In the genomic region with DNA sequence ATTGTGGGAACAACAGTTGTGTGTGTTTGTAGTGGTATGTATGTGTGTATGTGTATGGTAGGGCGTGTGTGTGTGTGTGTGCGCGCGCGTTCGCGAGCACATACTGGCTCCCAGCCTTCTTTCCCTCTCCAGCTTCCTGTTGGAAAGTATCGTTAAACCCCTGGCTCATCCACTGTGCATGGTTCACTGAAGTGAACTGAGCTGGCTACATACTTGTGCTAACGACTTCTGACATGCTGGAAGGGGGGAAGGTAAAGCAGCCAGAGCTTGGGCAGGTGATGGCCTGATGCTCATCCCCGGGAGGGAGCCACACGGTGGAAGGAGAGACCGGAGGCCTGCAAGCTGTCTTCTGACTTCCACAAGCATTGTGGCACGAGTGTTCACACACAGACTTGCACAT, we compare ENCODE assay signal across 26 mouse cellular contexts. TPM values are rescaled to one million over a fixed set of nuclear protein-coding genes. Genes with fewer than 3 reads are reported as not detected.
DNase-seq lines count a peak whose midpoint lies in the region; ATAC-seq lines count a peak whose summit lies in the region.
"Had no signal": no experiment of that assay in that cellular context is flagged by ENCODE, and none has a peak within 500 bp of the region (broad histone marks: within the 10 kb centered on the region; RNA-seq: fewer than 3 reads in every experiment).

No protein-coding gene starts in this region.

- no peak overlapping the region for H3K4me3 ChIP-seq in hindbrain, embryonic 13.5 days
- H3K4me3 ChIP-seq in hindbrain, embryonic 11.5 days (ENCODE audit: low read depth, low read length) = no peak overlapping the region
- no peak overlapping the region for H3K4me3 ChIP-seq in embryonic facial prominence, embryonic 14.5 days (ENCODE audit: low read depth, low read length)
- no peak overlapping the region for H3K4me3 ChIP-seq in limb, embryonic 13.5 days
- H3K4me3 ChIP-seq: erythroblast, embryonic 14.5 days; gastrocnemius, adult 2 months; heart, embryonic 12.5 days; heart, embryonic 15.5 days; hindbrain, embryonic 10.5 days; hindbrain, embryonic 15.5 days had no signal

- no peak for DNase-seq in hindbrain, embryonic 11.5 days (ENCODE audit: low spot score)
- DNase-seq in embryonic facial prominence, embryonic 14.5 days (ENCODE audit: low spot score) = peak; percentile 59
- DNase-seq in retina, postnatal 1 day = peak; percentile 81
- no peak for DNase-seq in adrenal gland, adult 18-20 months (ENCODE audit: low spot score in 2 of 2)
- DNase-seq in heart, adult 9 months (ENCODE audit: low spot score in 2 of 2) = no peak
- DNase-seq: adrenal gland, adult 8-10 months; adrenal gland, postnatal 25 days; cerebellum, adult 18-20 months; cerebellum, adult 9-10 months; cerebellum, postnatal 14 days; forebrain, postnatal 0 days; gastrocnemius, adult 2 months; gastrocnemius, postnatal 14 days; heart, adult 11 months; heart, postnatal 10 days; heart, postnatal 36 days had no signal

- H3K27ac ChIP-seq in hindbrain, embryonic 13.5 days = 0 out of 2 replicates have a peak overlapping the region, but pooled peaks have one; percentile 14
- H3K27ac ChIP-seq in hindbrain, embryonic 11.5 days (ENCODE audit: low read depth, low read length) = no peak overlapping the region
- H3K27ac ChIP-seq in embryonic facial prominence, embryonic 14.5 days (replicated peaks; ENCODE audit: low read depth, low read length) = 0 out of 2 replicates have a peak overlapping the region, but pooled peaks have one; percentile 63
- peak overlapping the region; percentile 3; the same call in 1 of the 2 replicates for H3K27ac ChIP-seq in limb, embryonic 13.5 days
- H3K27ac ChIP-seq: gastrocnemius, adult 2 months; heart, embryonic 15.5 days; hindbrain, embryonic 10.5 days; hindbrain, embryonic 15.5 days had no signal

- 83% methylated on average over 13 of the region's 13 CpGs for WGBS in hindbrain, embryonic 13.5 days
- WGBS in hindbrain, embryonic 11.5 days = 87% methylated on average over 13 of the region's 13 CpGs
- 60% methylated on average over 13 of the region's 13 CpGs for WGBS in embryonic facial prominence, embryonic 14.5 days
- WGBS in limb, embryonic 13.5 days = 70% methylated on average over 13 of the region's 13 CpGs

- H3K9me3 ChIP-seq in hindbrain, embryonic 13.5 days = no peaks in the 10 kb centered on the region
- no peaks in the 10 kb centered on the region for H3K9me3 ChIP-seq in hindbrain, embryonic 11.5 days (ENCODE audit: control insufficient read depth, low read length)
- H3K9me3 ChIP-seq in embryonic facial prominence, embryonic 14.5 days (ENCODE audit: control insufficient read depth, low read length) = no peaks in the 10 kb centered on the region
- no peaks in the 10 kb centered on the region for H3K9me3 ChIP-seq in limb, embryonic 13.5 days
- H3K9me3 ChIP-seq: heart, embryonic 12.5 days; heart, embryonic 15.5 days; hindbrain, embryonic 10.5 days; hindbrain, embryonic 15.5 days had no signal

- H3K4me1 ChIP-seq in hindbrain, embryonic 13.5 days (replicated peaks) = peaks cover 15% of the 10 kb centered on the region
- H3K4me1 ChIP-seq in hindbrain, embryonic 11.5 days (replicated peaks; ENCODE audit: control insufficient read depth, insufficient read depth, low read length) = peaks cover 3% of the 10 kb centered on the region; the same call in 1 of the 2 replicates
- H3K4me1 ChIP-seq in embryonic facial prominence, embryonic 14.5 days (ENCODE audit: control insufficient read depth, insufficient read depth, low read length) = peaks cover 38% of the 10 kb centered on the region; the same call in 1 of the 2 replicates
- H3K4me1 ChIP-seq in limb, embryonic 13.5 days = peaks cover 42% of the 10 kb centered on the region
- H3K4me1 ChIP-seq: hindbrain, embryonic 15.5 days had no signal

- H3K4me2 ChIP-seq in hindbrain, embryonic 13.5 days = no peak overlapping the region
- H3K4me2 ChIP-seq in hindbrain, embryonic 11.5 days (replicated peaks; ENCODE audit: low read depth, low read length) = no peak overlapping the region
- H3K4me2 ChIP-seq in embryonic facial prominence, embryonic 14.5 days (ENCODE audit: low read depth, low read length) = no peak overlapping the region
- H3K4me2 ChIP-seq in limb, embryonic 13.5 days (replicated peaks) = no peak overlapping the region
- H3K4me2 ChIP-seq: heart, embryonic 12.5 days; heart, embryonic 15.5 days; hindbrain, embryonic 15.5 days had no signal

- no peak for ATAC-seq in hindbrain, embryonic 13.5 days (ENCODE audit: low FRiP score)
- ATAC-seq in hindbrain, embryonic 11.5 days (ENCODE audit: low FRiP score) = no peak
- ATAC-seq in embryonic facial prominence, embryonic 14.5 days (ENCODE audit: low read depth) = 0 out of 2 replicates have a peak, but pooled peaks have one; percentile 10
- ATAC-seq in limb, embryonic 13.5 days (ENCODE audit: low FRiP score, low read depth) = no peak
- ATAC-seq: CD4-positive, CD25-positive, alpha-beta regulatory T cell, adult 4 months; forebrain, embryonic 14.5 days; forebrain, postnatal 0 days; intestine, postnatal 0 days had no signal

- no peaks in the 10 kb centered on the region for H3K36me3 ChIP-seq in hindbrain, embryonic 13.5 days
- no peaks in the 10 kb centered on the region for H3K36me3 ChIP-seq in hindbrain, embryonic 11.5 days (ENCODE audit: control insufficient read depth, insufficient read depth, low read length)
- no peaks in the 10 kb centered on the region for H3K36me3 ChIP-seq in embryonic facial prominence, embryonic 14.5 days (ENCODE audit: control insufficient read depth, insufficient read depth, low read length)
- H3K36me3 ChIP-seq in limb, embryonic 13.5 days = 0 out of 2 replicates have a peak, but pooled peaks cover 6% of the 10 kb centered on the region
- H3K36me3 ChIP-seq: heart, embryonic 12.5 days; heart, embryonic 15.5 days; hindbrain, embryonic 10.5 days; hindbrain, embryonic 15.5 days had no signal

- H3K27me3 ChIP-seq in hindbrain, embryonic 13.5 days = no peaks in the 10 kb centered on the region
- no peaks in the 10 kb centered on the region for H3K27me3 ChIP-seq in hindbrain, embryonic 11.5 days (ENCODE audit: control insufficient read depth, insufficient read depth, low read length)
- no peaks in the 10 kb centered on the region for H3K27me3 ChIP-seq in embryonic facial prominence, embryonic 14.5 days (replicated peaks; ENCODE audit: control insufficient read depth, insufficient read depth, low read length)
- H3K27me3 ChIP-seq in limb, embryonic 13.5 days = no peaks in the 10 kb centered on the region
- H3K27me3 ChIP-seq: heart, embryonic 15.5 days; hindbrain, embryonic 15.5 days had no signal

- H3K9ac ChIP-seq in hindbrain, embryonic 13.5 days = no peak overlapping the region
- H3K9ac ChIP-seq in hindbrain, embryonic 11.5 days (ENCODE audit: low read depth, low read length) = no peak overlapping the region
- H3K9ac ChIP-seq in embryonic facial prominence, embryonic 14.5 days (ENCODE audit: low read depth, low read length) = no peak overlapping the region
- no peak overlapping the region for H3K9ac ChIP-seq in limb, embryonic 13.5 days
- H3K9ac ChIP-seq: forebrain, postnatal 0 days; heart, embryonic 15.5 days; hindbrain, embryonic 15.5 days had no signal

RNA-seq across cellular contexts. Expression of gene Megf6, which starts 40.9 kb away (rescaled TPM):
- polyA plus RNA-seq in hindbrain, embryonic 13.5 days (2015; fragmentation: Nextera tagmentation; extraction: Ambion mirVana) = 9.6 and 10.2 TPM in 2 replicates
- 14.9 and 18.2 TPM in 2 replicates for polyA plus RNA-seq in hindbrain, embryonic 11.5 days (2014; fragmentation: Nextera tagmentation; extraction: Ambion mirVana)
- 91.2 and 97.2 TPM in 2 replicates for polyA plus RNA-seq in embryonic facial prominence, embryonic 14.5 days (2014; fragmentation: Nextera tagmentation; extraction: Ambion mirVana)
- polyA plus RNA-seq in limb, embryonic 13.5 days (2015; fragmentation: Nextera tagmentation; extraction: Ambion mirVana) = 61.7 and 70.0 TPM in 2 replicates
- 1 to 10 TPM; 2.5 to 4.3 TPM for total RNA-seq in adrenal gland, adult 18-20 months (2021)
- polyA plus RNA-seq: CD4-positive, CD25-positive, alpha-beta regulatory T cell, adult 4 months had no signal

RNA-seq across cellular contexts. Expression of gene Tprgl, which starts 51.0 kb away (rescaled TPM):
- polyA plus RNA-seq in hindbrain, embryonic 13.5 days (2015; fragmentation: Nextera tagmentation; extraction: Ambion mirVana) = 160 and 169 TPM in 2 replicates
- polyA plus RNA-seq in hindbrain, embryonic 11.5 days (2014; fragmentation: Nextera tagmentation; extraction: Ambion mirVana) = 139 and 141 TPM in 2 replicates
- 148 and 155 TPM in 2 replicates for polyA plus RNA-seq in embryonic facial prominence, embryonic 14.5 days (2014; fragmentation: Nextera tagmentation; extraction: Ambion mirVana)
- 117 and 118 TPM in 2 replicates for polyA plus RNA-seq in limb, embryonic 13.5 days (2015; fragmentation: Nextera tagmentation; extraction: Ambion mirVana)
- total RNA-seq in adrenal gland, adult 18-20 months (2021) = 100 to 1,000 TPM; 155 to 172 TPM

Comparison
In these comparisons a context has a peak if more than half of its experiments do, and no peak if none do; other contexts are left out.
1. DNase-seq: peak in embryonic facial prominence, embryonic 14.5 days (single experiment) and retina, postnatal 1 day (single experiment); none in hindbrain, embryonic 11.5 days (single experiment), adrenal gland, adult 18-20 months (0 of 2) and heart, adult 9 months (0 of 2).